Mouse (Mus musculus) kidney, postnatal 10 days (tissue): ENCODE data around the gene Ctnnal1.
"Not testable (repeated sequence)": the region's sequence is repeated elsewhere in the genome, so short reads cannot be mapped to it uniquely, and the experiment has no call there.

Experiments used
- DNase-seq: peaks from one replicate; pipeline ENCODE4 v3.0.0; 2021; ENCODE audit warnings: mixed read lengths

Ctnnal1 gene

DNA sequence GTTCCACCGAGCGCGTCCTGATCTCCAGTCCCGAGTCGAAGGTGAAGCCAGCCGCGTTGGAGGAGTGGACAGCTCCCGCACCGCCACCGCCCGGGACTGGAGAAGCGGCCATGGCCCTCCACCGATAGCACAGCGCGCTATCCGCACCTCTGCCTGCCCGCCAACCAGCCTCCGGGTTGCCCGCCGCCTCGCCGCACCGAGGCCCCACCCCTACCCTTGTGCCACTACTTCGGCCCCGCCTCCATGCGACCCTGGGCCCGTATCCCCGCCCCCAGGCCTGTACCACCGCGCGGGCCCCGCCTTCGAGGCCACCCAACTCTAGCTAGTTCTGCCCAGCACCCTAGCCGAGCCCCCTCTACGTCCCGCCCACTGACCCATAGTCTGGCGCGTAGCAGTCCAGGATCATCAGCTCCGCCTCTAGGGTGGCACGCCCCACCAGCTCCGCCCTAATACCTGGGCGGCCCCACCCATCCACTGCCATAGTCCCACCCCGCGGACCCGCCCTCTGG, at the start of gene Ctnnal1:
TSS of gene Ctnnal1 (minus strand) at position 186 of the 509 bp plus-strand sequence.
- peak; percentile 96 for DNase-seq

DNA sequence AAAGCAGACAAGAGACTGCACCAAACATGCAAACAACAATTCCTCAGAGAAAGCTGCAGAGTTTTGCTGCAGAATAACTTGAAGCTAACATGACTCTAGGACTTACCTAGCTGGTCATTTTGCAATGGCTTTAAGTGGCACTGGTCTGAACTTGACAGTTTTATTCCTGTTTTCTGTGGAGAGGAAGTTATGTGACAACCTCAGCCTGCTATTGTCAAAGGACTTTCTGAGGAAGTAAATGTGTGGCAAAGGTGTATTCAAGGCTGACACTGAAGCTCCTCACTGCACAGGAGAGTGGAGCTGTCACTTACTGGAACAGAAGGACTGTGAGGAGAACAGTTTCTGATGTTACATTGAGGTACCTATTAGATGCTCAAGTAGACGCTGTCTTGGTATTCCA, 49.8 kb upstream of the Ctnnal1 start:
- DNase-seq, result no peak

DNA sequence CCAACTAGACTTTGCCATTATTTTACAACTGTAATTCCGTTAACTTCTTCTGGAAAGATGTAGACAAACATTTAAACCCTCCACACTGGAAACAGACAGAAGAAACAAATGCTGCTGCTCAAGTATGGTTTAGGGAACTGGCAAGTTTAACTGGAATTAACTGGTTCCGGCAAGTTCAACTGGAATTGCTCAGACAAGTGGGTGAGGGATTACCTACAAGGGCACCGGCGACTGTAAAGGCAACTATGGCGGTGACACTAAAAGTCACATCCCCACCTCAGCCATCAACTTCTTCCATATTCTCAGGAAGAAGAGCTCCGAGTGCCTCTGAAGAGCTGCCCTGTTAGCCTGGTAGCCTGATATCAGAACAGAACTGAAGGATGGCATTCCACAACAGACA, 49.4 kb upstream of the Ctnnal1 start:
- no peak for DNase-seq

DNA sequence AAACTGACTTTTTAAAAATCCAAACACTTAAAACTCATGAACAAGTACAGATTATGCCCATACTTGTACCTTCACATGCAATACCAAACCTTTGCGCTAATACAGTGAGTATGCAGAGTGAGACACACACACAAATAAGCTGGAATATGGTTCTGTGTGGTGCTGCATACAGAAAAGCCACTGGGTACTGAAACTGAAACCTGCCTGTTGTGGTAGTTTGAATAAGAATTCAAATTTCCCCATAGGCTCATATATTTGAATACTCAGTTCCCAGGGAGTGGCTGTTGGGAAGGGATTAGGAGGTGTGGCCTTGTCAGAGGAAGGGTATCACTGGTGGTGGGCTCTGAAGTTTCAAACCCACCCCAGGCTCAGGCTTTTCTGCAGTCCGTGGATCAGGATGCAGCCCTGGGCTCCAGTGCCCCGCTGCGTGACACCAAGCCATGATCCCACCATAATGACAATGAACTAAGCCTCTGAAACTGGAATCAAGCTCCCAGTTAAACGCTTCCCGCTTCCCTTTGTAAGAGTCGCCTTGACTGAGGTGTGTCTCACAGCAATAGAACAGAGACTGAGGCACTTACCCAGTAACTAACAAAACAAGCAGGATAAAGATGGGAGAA, 47.5 kb upstream of the Ctnnal1 start:
- no peak for DNase-seq

DNA sequence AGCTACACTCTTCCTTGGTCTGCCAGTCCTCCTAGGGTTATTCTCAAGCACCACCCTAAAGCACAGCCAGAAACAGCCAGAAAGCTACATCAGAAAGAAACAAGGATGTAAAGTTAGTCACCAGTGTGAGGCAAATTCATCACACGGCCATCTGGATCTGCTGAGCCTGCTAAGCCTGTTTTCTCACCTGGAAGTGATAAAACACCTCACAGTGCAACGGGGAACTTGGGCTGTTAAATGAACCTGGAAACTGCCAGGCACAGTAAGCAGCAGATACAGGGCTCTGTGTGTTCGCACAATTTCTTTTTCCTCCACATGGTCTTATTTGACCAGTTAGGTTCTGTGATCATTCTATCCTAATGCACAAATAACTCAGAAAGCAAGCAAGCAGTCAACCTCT, 44.6 kb upstream of the Ctnnal1 start:
- DNase-seq, result no peak

DNA sequence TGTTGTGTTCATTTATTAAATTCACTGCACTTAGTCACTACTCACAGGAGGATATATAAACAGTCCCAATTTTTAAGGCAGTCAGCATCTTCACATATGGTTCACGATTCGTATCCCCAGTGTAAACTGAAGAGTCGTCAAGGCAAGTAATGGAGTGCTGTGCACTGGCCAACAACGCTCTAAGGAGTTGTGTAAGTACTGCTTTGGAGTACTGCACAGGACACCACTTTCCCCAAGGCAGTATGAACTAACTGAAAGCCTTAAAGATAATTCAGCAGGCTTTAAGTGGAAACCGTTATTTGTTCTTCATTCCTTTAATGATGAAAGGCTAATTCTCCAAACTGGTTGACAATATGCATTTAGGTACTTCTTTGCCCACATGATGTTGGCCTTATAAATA, 42.7 kb upstream of the Ctnnal1 start:
- no peak for DNase-seq

DNA sequence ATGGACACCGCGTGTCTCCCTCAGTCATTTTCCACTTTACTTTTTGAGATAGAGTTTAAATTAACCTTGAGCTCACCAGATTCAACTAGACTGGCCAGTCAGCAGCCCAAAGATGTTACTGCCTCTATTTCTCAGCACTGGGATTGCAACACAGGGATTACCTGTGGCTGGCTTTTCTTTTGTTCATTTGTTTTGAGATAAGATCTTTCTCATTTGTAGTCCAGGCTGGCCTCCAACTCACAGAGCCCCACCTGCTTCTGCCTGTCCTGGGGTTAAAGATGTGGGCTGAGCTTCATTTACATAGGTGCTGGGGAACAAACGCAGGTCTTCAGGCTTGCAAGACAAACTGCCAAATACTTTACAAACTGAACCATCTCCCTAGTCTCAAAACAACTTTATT, 41.9 kb upstream of the Ctnnal1 start:
- no peak for DNase-seq

DNA sequence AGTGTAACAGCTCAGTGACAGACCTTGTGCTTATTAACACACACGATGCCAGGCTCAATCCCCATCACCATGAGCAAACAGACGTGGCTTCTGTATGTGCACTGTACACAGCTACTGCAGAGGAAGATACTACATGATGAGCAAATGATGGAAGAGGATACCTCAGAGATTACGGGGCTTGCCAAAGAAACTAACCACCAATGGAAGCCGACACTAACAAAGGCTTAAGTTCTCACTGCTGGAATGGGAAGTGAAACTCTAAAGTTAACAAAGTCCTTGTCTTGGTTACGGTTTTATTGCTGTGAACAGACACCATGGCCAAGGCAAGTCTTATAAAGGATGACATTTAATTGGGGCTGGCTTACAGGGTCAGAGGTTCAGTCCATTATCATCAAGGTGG, 40.5 kb upstream of the Ctnnal1 start:
- DNase-seq, result no peak

DNA sequence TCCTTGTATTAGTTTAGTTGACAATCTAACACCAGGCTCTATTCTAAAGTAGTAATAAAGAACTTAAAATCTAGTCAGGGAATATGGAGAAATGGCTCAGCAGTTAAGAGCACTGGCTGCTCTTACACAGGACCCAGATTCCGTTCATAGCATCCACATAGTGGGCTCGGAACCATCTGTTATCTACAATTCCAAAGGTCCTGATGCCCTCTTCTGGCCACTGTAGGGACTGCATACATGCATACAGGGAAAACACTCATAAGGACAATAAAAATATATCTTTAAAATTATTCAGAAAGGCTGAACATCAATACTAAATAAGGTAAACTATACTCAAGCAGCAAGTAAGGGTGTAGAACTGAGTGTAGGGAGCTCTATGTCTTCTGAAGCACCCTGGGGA, 36.7 kb upstream of the Ctnnal1 start:
- DNase-seq, result peak; percentile 26

DNA sequence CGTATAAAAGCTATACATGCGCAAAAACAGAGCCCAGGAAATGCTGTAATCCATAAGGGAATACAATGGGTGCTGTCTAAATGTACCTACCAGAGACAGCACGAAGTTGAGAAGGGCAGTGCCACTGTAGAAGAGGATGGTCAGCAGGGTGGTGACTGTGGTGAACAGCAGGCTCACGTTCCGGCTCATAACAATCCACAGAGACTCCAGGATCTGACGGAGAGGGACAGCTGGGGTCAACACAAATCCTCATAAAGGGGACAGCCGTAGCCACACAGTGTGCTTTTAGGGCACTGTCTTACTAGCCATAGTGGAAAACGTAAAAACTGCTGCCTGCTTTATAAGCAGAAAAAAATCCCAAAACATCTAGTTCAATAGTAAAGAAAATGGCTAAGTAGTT, 34.2 kb upstream of the Ctnnal1 start:
- DNase-seq, result no peak

DNA sequence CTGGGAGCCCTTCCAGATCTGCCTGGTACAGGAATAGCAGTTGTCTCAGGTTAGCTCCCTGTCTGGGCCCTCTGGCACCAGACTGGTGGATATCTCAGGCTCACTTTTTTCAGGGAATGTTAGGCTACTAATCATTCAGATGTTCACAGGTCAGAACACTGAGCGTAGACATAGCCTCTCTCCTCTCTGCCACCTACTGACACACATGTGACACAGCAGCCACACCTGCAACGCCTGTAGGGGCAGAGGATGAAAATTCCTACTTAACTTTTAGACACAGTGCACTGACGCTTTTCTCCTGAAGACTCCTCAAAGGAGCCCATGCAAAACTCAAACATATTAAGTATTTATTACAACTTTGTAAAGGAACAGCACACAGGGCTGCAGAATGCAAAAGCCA, 32.5 kb upstream of the Ctnnal1 start:
- DNase-seq, result no peak

DNA sequence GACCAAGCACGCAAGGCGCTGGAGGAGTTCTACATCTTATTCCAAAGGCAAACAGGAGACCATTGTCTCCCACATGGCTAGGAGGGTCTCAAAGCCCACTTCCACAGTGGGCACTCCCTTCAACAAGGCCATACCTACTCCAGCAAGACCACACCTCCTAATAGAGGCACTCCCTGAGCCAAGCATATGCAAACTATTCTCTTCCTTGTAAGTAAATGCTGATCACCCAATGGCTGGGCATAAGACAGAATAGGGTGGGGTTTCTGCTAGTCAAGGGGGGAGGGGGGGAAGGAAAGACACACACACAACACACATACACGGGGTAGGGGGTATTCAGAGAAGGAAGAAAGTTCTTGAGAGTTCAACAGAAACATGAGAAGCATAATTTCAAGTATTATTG, 29.2 kb upstream of the Ctnnal1 start:
- DNase-seq, result no peak

DNA sequence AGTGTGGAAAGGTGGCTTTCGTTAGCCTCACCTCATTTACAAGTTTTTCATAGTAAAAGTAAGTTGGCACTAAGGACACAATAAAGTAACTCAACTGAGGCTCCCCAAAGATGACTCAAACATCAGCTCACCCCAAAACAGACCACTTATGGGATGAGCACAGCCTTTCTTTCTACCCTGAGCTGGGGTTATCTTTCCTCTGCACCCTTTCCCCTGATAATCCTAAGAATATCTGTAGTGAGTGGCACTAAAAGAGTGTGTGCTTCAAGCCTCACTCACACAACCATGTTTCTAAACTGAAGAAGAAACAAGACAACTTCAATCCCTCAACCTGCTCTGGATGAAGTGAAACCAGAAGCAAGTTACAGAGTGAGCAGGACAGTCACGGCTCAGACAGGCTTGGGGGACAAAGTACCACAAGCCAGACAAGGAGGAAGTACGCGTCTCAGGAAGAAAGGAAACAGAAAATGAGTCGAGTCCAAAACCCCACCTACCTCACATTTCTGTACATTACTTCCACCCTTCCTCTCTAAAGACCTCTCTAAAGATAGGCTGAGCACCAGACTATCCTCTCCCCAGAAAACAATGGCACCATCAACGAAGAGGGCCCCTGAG, 27.6 kb upstream of the Ctnnal1 start:
- no peak for DNase-seq

DNA sequence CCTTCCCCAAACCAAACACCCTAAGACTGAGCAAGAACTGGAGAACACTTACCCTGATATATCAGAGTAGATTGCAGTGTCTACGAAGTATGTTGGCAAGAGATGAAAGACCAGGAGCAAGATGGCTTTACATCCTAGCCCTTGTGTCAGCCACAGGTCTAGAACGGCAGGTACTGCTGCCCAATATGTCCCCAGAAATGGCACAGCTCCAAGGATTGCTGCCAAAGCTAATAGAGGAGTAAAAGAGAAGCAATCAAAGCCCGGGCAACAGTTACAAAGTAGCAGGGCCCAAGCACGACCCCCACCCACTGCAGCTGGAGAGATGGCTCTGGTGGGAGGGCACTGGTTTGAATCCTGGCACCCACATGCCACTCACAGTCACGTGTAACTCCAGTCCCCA, 23.5 kb upstream of the Ctnnal1 start:
- DNase-seq, result no peak

DNA sequence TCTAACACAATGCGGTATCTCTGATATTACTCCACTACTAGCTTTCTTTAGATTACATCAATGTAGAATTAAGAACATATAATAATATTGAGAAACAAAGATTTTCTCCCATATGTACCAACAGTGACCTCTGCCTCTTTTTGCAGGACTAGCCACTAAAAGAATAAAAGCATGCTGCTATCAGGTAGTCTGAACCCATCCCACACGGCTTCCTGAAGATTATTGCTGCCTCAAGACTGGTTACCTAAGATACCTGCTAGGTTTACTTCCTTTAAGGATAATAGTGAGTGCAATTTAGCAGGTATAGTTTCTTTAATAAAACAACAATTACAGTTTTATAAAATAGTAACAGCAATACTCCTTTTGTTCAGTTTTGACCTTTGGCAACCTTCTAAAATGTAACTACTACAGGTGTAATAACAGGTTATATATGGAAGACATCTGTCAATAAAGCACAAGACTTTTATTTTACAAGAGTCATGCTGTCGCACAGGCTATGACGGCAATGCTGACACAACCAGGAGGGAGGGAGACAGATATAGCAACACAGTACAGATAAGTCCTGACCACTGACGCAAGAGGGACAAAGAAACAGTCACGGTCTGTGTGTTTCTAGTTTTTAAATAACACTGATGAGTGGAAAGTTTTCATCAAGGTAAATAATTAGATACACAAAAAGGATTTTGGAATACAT, 21.4 kb upstream of the Ctnnal1 start:
- DNase-seq, result no peak

DNA sequence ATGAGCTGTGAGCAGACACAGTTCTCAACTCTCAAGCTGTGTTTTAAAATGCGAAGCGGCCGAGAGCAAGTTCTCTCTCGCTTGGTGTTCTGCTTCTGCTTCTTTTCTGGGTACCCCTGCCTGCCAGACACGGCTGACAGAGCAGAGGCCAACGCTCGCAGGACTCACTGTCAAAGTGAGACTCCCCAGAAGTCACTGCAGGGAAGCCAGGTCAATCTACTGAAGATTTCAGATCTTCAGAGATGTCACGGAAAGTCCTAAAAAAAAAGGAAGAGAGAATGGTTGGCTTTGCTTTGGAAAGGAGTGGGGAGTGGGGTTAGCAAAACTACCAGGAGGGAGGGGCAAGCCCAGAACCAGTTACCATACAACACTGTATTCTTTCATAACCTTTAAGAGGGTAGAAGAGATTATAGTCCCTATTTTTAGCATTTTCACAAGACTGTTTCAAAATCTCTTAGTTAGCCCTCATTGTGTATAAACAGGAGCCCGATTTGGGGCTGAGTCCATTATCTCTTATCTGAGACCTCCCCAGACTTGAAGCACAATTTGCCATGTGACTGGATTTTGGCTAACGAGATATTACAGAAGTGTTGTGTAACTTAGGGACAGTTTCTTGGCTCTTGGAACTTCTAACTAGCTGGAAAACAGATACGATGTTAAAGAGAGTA, 15.2 kb upstream of the Ctnnal1 start:
- DNase-seq, result no peak

DNA sequence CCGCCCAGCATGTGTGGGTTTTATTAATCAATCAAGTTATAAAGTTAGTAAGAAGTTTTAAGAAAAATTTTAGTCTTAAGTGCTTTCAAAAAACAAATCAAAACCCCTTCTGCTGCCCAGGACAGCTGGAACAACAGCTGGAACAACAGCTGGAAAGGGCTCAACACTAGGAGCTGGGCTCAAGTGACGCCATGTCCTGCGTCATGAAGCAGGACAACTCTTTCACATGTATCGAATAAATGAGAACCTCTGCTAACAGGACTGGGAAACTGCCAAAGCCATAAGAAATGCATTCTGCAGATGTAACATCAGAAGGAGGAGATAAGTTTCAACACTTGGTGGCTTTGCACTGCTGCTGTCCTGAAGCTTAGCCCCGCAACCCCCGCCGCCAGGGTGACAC, 14.0 kb upstream of the Ctnnal1 start:
- no peak for DNase-seq

DNA sequence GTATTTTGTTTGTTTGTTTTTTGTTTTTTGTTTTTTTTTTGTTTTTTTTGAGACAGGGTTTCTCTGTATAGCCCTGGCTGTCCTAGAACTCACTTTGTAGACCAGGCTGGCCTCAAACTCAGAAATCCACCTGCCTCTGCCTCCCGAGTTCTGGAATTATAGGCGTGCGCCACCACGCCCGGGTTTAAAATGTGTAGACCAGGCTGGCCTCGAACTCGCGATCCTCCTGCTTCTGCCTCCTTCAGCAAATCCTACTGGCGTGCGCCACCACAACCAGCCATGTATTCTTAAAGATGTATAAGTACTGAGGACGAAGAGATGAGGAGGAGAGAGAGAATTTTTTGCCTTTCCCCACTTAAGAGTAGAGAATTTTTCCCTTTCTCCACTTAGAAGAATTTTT, 5.6 kb upstream of the Ctnnal1 start:
- DNase-seq, result not testable (repeated sequence)

DNA sequence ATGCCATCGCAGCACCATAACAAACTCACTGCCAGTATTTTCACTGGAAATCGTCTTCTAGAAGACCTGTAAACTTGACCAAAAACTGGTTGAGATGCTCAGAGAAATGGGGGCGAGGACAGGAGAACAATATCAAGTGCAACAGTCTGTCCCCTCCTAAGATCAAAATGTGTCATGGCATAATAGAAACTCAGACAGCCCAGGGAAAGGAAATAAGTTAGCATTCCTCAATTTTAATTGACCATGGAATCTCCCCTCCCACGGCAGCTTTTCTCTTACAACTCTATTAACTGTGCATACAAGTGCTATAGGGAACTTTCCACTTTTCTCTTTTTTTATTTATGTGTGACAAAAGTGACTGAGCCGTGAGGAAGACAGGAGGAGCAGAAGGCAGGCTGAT, 2.8 kb upstream of the Ctnnal1 start:
- DNase-seq, result no peak

DNA sequence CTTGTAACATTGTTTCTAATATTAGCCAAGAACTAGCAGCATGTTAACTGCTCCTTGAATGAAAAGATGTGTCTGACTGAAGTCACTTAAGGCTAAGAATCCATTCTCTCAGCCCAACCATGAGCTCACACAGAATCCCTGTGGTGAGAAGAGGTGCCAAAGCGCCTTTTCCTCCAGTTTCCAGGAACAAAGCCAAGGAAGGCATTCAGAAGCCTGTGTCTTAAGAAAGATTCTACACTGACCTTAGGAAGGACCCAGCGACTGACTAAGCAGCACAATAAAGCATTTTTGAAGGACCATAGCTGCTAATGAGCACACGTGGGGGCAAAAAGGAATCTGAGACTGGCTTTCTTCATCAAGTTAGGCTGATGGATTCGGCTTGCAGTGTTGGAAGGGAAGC, 983 bp upstream of the Ctnnal1 start:
- DNase-seq, result no peak

DNA sequence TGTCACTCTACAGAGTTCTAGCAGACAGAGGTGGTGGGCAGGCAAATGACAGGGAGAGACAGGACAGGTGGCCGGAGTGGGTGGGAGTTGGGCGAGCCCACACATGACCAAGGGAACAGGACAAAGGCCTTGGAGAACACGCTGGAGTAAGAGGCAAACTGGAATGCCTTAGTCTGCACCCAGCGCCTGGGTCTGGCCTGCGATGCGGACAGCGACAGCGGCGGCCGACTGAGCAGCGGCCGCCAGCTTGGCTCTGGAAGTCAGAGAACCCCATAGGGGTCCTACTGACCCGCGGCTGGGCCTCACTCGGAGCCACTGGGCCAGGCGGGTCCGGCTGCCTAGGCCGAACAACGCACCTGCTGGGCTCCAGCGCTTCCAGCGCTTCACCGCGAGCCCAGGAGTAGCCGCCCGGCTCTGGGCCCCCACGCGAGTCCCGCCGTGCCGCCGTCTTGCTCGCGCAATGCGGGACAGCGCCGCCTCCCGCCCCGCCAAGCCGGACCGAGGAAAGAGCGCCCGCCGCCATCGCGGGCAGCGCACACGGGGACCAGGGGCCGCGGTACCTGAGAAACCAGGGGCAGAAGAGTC, 479 bp downstream of the Ctnnal1 start:
- peak; percentile 68 for DNase-seq

DNA sequence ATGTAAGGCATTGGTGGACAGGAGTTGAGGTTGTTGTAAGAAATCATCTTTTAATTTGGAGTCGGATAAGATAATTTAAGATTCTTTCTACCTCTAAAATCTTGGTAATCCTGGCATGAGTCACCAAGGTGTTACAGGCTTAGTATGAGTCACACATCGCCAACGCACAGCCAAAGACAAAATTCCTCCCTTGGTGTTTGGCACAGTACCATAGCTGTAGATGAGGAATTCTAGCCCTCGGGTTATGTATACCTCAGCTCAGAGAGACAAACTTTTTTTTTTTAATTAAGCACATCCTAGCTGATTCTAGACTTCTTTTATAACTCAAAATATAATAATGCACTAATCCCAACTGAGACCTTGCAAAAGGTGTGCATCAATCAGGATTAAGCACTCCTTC, 972 bp downstream of the Ctnnal1 start:
- no peak for DNase-seq

DNA sequence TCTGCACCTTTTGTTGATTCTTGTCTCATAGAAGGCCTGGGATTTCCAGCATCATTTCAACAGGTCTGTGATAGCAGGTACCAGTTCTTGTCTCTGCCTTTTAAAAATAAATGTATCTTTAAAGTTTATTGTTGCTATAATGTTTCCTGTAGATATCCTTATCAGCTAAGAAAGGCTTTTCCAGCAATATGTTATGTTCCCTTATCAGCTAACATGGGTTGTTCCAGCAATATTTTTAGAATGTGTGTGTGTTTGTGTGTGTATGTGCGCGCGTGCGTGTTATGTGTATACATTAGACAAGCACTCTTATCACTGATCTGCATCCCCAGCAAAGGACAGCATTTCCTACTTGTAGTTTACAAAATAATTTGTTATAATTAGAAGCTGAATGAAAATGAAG, 3.4 kb downstream of the Ctnnal1 start:
- no peak for DNase-seq
